Mouse (Mus musculus) lung, postnatal 0 days (tissue): Measurements from ENCODE around the gene Rad18.

Experiments used
- CTCF ChIP-seq: IDR thresholded peaks from 2 replicates; pipeline ENCODE4 v1.5.1; 2016; ENCODE audit warnings: antibody characterized with exemption, mild to moderate bottlenecking
- EP300 ChIP-seq: IDR thresholded peaks from 2 replicates; pipeline ENCODE4 v1.6.1; 2016; ENCODE audit warnings: antibody characterized with exemption, mild to moderate bottlenecking, control low read depth

- TF ChIP-seq CTCF = no peak
- TF ChIP-seq EP300 = no peak
These were observed 5.0 kb downstream of the Rad18 start for GRCm38 (mm10) chr6:112691523-112691922.
